Comparison of ENCODE assay signal across 23 mouse cellular contexts in genomic region chr2:14860350-14860749, GRCm38 (mm10).
DNase-seq lines count a peak whose midpoint lies in the region; ATAC-seq lines count a peak whose summit lies in the region.
"Had no signal": no experiment of that assay in that cellular context is flagged by ENCODE, and none has a peak within 500 bp of the region (broad histone marks: within the 10 kb centered on the region; RNA-seq: fewer than 3 reads in every experiment).

No protein-coding gene starts in this region.

- no peak overlapping the region for H3K9ac ChIP-seq in forebrain, embryonic 13.5 days
- H3K9ac ChIP-seq in forebrain, embryonic 12.5 days = no peak overlapping the region
- H3K9ac ChIP-seq in forebrain, embryonic 15.5 days (replicated peaks) = no peak overlapping the region
- H3K9ac ChIP-seq in forebrain, embryonic 11.5 days (ENCODE audit: low read length) = no peak overlapping the region
- H3K9ac ChIP-seq in forebrain, embryonic 16.5 days (replicated peaks; ENCODE audit: low read depth, low read length) = no peak overlapping the region
- H3K9ac ChIP-seq: embryonic facial prominence, embryonic 12.5 days had no signal

- no peak overlapping the region for H3K4me3 ChIP-seq in forebrain, embryonic 13.5 days
- no peak overlapping the region for H3K4me3 ChIP-seq in forebrain, embryonic 12.5 days (replicated peaks)
- no peak overlapping the region for H3K4me3 ChIP-seq in forebrain, embryonic 15.5 days
- no peak overlapping the region for H3K4me3 ChIP-seq in forebrain, embryonic 11.5 days (ENCODE audit: low read depth, low read length)
- no peak overlapping the region for H3K4me3 ChIP-seq in forebrain, embryonic 16.5 days (replicated peaks; ENCODE audit: low read length)
- no peak overlapping the region for H3K4me3 ChIP-seq in embryonic facial prominence, embryonic 10.5 days
- H3K4me3 ChIP-seq: embryonic facial prominence, embryonic 12.5 days had no signal

- H3K27me3 ChIP-seq in forebrain, embryonic 13.5 days = no peaks in the 10 kb centered on the region
- H3K27me3 ChIP-seq in forebrain, embryonic 12.5 days = no peaks in the 10 kb centered on the region
- no peaks in the 10 kb centered on the region for H3K27me3 ChIP-seq in forebrain, embryonic 15.5 days
- H3K27me3 ChIP-seq in forebrain, embryonic 11.5 days (ENCODE audit: control insufficient read depth, insufficient read depth, low read length) = no peaks in the 10 kb centered on the region
- no peaks in the 10 kb centered on the region for H3K27me3 ChIP-seq in forebrain, embryonic 16.5 days (replicated peaks; ENCODE audit: control insufficient read depth, insufficient read depth, low read length)
- no peaks in the 10 kb centered on the region for H3K27me3 ChIP-seq in embryonic facial prominence, embryonic 10.5 days (replicated peaks; ENCODE audit: low read depth, poor library complexity, severe bottlenecking)
- H3K27me3 ChIP-seq: CH12.LX; embryonic facial prominence, embryonic 12.5 days had no signal

- ATAC-seq in forebrain, embryonic 13.5 days = peak; percentile 61; the same call in 1 of the 2 replicates
- no peak for ATAC-seq in forebrain, embryonic 12.5 days (ENCODE audit: low FRiP score)
- peak; percentile 69 for ATAC-seq in forebrain, embryonic 15.5 days (replicated peaks)
- ATAC-seq in forebrain, embryonic 11.5 days (replicated peaks; ENCODE audit: low FRiP score) = no peak
- peak; percentile 82 for ATAC-seq in forebrain, embryonic 16.5 days
- ATAC-seq: CD4-positive, CD25-positive, alpha-beta regulatory T cell, adult 4 months had no signal

- H3K9me3 ChIP-seq in forebrain, embryonic 13.5 days (replicated peaks) = no peaks in the 10 kb centered on the region
- H3K9me3 ChIP-seq in forebrain, embryonic 12.5 days = no peaks in the 10 kb centered on the region
- no peaks in the 10 kb centered on the region for H3K9me3 ChIP-seq in forebrain, embryonic 15.5 days
- no peaks in the 10 kb centered on the region for H3K9me3 ChIP-seq in forebrain, embryonic 11.5 days (ENCODE audit: control insufficient read depth, low read length)
- H3K9me3 ChIP-seq in forebrain, embryonic 16.5 days (ENCODE audit: control insufficient read depth, low read length) = no peaks in the 10 kb centered on the region
- H3K9me3 ChIP-seq in embryonic facial prominence, embryonic 10.5 days = no peaks in the 10 kb centered on the region
- H3K9me3 ChIP-seq: embryonic facial prominence, embryonic 12.5 days; G1E had no signal

- no peak overlapping the region for H3K27ac ChIP-seq in forebrain, embryonic 13.5 days
- no peak overlapping the region for H3K27ac ChIP-seq in forebrain, embryonic 12.5 days
- H3K27ac ChIP-seq in forebrain, embryonic 15.5 days (replicated peaks) = no peak overlapping the region
- no peak overlapping the region for H3K27ac ChIP-seq in forebrain, embryonic 11.5 days (ENCODE audit: low read depth, low read length)
- no peak overlapping the region for H3K27ac ChIP-seq in forebrain, embryonic 16.5 days (ENCODE audit: low read length)
- H3K27ac ChIP-seq in embryonic facial prominence, embryonic 10.5 days (replicated peaks) = no peak overlapping the region
- H3K27ac ChIP-seq: embryonic facial prominence, embryonic 12.5 days had no signal

- WGBS in forebrain, embryonic 13.5 days = 35% methylated on average over 3 of the region's 3 CpGs
- WGBS in forebrain, embryonic 12.5 days = 47% methylated on average over 3 of the region's 3 CpGs
- WGBS in forebrain, embryonic 15.5 days = 35% methylated on average over 3 of the region's 3 CpGs
- 72% methylated on average over 3 of the region's 3 CpGs for WGBS in forebrain, embryonic 11.5 days
- WGBS in forebrain, embryonic 16.5 days = 16% methylated on average over 3 of the region's 3 CpGs
- WGBS in embryonic facial prominence, embryonic 10.5 days = 73% methylated on average over 3 of the region's 3 CpGs

- H3K4me1 ChIP-seq in forebrain, embryonic 13.5 days = peaks cover 4% of the 10 kb centered on the region
- H3K4me1 ChIP-seq in forebrain, embryonic 12.5 days = no peaks in the 10 kb centered on the region
- H3K4me1 ChIP-seq in forebrain, embryonic 15.5 days = no peaks in the 10 kb centered on the region
- H3K4me1 ChIP-seq in forebrain, embryonic 11.5 days (replicated peaks; ENCODE audit: control insufficient read depth, insufficient read depth, low read length) = no peaks in the 10 kb centered on the region
- peaks cover 3% of the 10 kb centered on the region; the same call in 1 of the 2 replicates for H3K4me1 ChIP-seq in forebrain, embryonic 16.5 days (replicated peaks; ENCODE audit: control insufficient read depth, insufficient read depth, low read length)
- H3K4me1 ChIP-seq in embryonic facial prominence, embryonic 10.5 days = peaks cover 12% of the 10 kb centered on the region
- H3K4me1 ChIP-seq: embryonic facial prominence, embryonic 12.5 days had no signal

- no peaks in the 10 kb centered on the region for H3K36me3 ChIP-seq in forebrain, embryonic 13.5 days (ENCODE audit: poor library complexity, severe bottlenecking)
- H3K36me3 ChIP-seq in forebrain, embryonic 12.5 days (replicated peaks) = no peaks in the 10 kb centered on the region
- no peaks in the 10 kb centered on the region for H3K36me3 ChIP-seq in forebrain, embryonic 15.5 days
- no peaks in the 10 kb centered on the region for H3K36me3 ChIP-seq in forebrain, embryonic 11.5 days (ENCODE audit: control insufficient read depth, insufficient read depth, low read length)
- no peaks in the 10 kb centered on the region for H3K36me3 ChIP-seq in forebrain, embryonic 16.5 days (ENCODE audit: control insufficient read depth, insufficient read depth)
- H3K36me3 ChIP-seq in embryonic facial prominence, embryonic 10.5 days (replicated peaks) = no peaks in the 10 kb centered on the region
- H3K36me3 ChIP-seq: embryonic facial prominence, embryonic 12.5 days; G1E had no signal

- DNase-seq in forebrain, embryonic 11.5 days (ENCODE audit: low spot score) = no peak
- DNase-seq in Muller cell, postnatal 12 days (ENCODE audit: inconsistent ontology term) = peak; percentile 7
- no peak for DNase-seq in embryonic facial prominence, embryonic 10.5 days (ENCODE audit: low spot score)
- DNase-seq in right cerebral cortex, postnatal 10 days (ENCODE audit: low spot score in 2 of 2) = no peak
- DNase-seq: adrenal gland, adult 2 months; adrenal gland, postnatal 10 days; adrenal gland, postnatal 25 days; B cell, adult 2 months; cerebellum, adult 11 months; cerebellum, adult 18-20 months; cerebellum, adult 8-10 months; cerebellum, adult 9-11 months; cerebellum, postnatal 14 days; cerebellum, postnatal 36 days; embryo, embryonic 11 days had no signal

- H3K4me2 ChIP-seq in forebrain, embryonic 13.5 days = no peak overlapping the region
- H3K4me2 ChIP-seq in forebrain, embryonic 12.5 days = no peak overlapping the region
- H3K4me2 ChIP-seq in forebrain, embryonic 15.5 days (replicated peaks) = no peak overlapping the region
- H3K4me2 ChIP-seq in forebrain, embryonic 11.5 days (ENCODE audit: low read depth, low read length, severe bottlenecking) = no peak overlapping the region
- no peak overlapping the region for H3K4me2 ChIP-seq in forebrain, embryonic 16.5 days (ENCODE audit: low read length)
- H3K4me2 ChIP-seq: embryonic facial prominence, embryonic 12.5 days had no signal

Comparison
In these comparisons a context has a peak if more than half of its experiments do, and no peak if none do; other contexts are left out.
1. ATAC-seq: peak in forebrain, embryonic 13.5 days (single experiment), forebrain, embryonic 15.5 days (single experiment) and forebrain, embryonic 16.5 days (single experiment); none in forebrain, embryonic 12.5 days (single experiment) and forebrain, embryonic 11.5 days (single experiment).